Mouse (Mus musculus) cerebellum, postnatal 36 days (tissue): Measurements from ENCODE around the gene Tekt5.

ENCODE experiments used
- DNase-seq, 2 experiments: peaks; one replicate each; pipeline ENCODE4 v3.0.0; 2021 to 2022; ENCODE audit warnings: mixed read lengths in 2 of 2

Tekt5 gene

DNA sequence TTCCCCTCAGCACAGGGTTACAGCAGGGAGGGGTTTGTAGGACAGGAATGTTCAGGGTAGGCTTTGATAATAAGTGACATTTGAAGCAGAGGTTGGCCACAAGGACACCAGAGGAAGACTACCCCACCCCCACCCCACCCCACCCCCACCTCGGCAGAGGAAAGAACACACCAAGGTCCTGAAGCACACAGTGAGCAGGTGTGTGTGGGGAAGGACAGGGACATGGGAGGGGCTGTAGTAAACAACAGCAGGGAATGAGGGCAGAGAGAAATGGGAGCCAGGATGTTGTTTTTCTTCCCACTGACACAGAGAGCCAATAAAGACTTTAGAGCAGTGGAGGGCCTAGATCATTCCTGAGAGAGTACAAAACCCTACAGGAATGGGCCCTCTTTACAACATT lies 18.0 kb downstream of the Tekt5 start:
- DNase-seq, result no peak

DNA sequence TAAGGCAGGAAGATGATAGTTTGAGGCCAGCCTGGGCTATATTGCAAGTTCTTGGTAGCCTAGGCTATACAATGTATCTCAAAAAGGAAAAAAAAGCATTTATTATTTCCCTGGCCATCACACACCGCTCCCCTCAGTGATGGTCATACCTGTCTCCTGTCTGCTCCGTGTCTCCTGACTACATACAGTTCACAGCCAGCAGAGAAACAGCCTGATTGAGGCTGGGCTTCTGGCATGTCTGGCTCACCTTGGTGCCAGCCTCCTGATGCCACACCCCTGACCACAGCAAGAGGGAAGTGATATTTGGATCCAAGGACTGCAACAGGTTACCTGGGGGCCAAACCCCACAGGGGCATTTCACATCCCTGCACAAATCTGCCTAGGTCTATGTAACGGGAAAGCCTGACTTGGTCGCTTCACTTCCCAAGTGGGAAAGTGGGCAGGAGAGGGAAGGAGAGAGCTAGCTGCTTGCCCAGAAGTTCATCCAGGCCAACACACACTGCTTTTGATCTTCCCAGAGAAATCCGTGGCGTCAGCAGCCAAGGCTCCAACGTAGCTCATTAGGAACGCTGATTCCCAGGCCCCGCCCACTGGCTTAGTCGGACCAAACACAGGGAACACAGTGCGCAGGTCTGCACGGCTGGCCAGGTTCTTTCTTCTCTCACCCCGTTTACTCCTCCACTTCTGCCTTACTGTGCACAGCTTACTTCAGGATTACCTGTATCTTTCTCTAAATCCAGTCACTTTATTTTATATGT lies 20.9 kb downstream of the Tekt5 start:
- peak; percentile 18 to 23 for DNase-seq

DNA sequence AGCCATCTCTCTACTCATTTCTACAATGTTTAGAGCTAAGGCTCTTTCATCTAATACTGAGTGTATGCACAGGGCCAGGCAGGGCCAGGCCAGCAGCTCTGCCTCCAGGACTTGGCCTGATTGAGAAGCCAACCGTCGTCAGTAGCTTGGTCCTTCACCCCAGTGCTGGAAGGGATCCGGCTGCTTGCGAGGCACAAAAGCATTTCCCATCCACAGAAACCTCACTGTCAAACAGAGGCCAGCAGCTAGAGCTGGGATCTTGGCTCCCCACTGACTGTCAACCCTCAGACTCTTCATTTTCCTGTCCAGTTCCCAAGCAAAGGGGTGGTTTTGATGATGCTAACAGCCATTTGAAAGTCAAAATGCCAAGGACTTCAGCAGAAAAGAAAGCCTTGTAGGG lies 22.9 kb downstream of the Tekt5 start:
- DNase-seq, result no peak

DNA sequence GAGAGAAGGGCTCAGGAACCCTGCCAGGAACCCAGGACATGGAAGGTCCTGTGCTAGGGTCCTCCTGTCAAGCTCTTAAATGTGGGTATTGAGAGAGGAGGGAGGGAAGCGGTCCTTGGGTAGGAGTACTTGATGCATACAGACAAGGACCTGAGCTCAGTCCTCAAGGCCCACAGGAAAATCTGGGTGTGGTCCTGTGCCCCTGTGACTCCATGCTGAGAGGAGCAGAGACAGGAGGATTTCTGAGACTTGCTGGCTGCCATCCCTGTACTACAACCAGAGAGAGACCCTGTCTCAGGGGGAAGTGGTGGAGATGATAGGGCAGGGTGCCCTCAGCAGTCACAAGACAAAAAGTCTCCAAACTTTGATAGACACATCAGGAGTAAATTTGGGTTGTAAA lies 25.3 kb downstream of the Tekt5 start:
- no peak for DNase-seq

DNA sequence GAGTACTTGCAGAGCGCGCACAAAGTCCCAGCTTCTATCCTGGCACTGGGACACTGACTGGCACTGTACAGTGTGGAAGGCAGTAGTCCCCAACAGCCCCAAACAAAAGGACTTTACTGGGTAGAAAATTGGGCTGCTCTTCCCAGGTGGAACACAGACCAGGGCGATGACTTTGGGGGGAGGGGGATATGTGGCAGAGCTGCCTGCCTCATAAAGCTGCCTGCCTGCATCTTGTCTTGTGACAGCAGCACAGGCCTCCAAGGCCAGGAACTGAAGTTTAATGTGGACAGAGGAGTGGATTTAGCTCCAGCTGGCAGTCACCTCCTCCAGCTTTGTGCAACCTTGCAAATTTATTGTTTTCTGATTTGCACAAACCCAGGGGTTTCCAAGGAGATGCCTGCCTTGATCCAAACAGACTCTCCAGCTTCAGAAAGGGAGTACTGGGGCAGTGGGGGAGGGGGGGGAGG lies 25.8 kb downstream of the Tekt5 start:
- DNase-seq, result no peak

DNA sequence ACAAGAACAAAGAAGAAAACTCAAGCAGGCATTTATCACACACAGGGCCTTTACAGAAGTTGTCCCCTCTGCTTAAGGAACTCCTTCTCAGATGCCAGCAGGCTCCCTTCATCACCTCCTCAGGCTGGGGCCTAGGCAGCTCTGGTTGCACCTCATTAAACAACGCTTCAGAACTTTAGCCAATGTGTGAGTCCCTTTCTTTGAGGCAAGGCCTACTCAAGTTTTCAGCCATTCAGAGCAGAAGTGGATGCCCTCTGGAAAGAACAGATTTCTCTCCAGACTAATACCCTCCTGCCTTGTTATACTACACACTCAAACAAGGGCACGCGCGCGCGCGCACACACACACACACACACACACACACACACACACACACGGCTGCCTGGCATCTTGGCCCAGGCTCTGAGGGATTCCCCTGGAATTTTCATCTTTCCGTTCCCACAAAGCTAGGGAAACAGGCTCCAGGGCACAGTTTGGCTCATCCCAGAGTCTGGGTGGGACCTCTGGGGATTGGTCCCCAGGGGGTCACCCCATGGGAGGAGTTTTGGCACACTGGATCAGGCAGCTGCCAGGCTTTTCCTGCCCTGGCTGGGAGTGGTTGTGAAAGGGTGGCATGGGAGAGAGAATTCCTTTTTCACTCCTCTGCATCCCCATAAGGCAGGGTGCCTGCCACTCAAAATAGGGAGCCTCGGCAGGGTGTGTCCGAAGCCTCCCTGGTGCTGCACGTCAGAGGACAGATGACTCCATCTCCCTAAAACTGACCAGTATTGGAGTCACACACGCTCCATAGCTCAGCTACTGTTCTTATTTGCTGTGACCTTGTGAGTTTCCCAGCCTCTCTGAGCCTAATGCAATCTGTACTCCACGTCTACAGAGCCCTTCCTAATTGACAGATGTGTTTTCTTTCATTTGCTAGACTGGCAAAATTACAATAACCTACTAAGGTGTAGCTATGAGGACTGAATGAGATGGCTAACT lies 28.8 kb downstream of the Tekt5 start:
- no peak for DNase-seq

DNA sequence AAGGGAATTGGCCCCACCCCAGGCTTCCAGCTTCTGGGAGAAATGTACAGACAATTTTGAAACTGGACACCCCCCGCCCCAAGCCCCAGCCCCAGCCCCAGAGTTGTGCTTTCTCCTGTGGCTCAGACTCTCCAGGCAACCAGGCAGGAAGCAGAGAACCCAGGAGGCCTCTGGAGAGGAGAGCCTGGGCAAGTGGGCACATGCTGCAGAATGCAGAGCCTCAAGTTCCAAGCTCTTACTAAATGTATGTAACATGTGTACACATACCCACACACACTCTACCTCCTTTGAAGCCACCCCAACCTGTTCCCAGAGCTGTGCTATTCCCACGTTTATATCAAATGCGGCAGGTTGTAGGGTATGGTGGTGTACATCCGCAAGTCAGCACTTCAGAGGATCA lies 29.5 kb downstream of the Tekt5 start:
- DNase-seq, result no peak

DNA sequence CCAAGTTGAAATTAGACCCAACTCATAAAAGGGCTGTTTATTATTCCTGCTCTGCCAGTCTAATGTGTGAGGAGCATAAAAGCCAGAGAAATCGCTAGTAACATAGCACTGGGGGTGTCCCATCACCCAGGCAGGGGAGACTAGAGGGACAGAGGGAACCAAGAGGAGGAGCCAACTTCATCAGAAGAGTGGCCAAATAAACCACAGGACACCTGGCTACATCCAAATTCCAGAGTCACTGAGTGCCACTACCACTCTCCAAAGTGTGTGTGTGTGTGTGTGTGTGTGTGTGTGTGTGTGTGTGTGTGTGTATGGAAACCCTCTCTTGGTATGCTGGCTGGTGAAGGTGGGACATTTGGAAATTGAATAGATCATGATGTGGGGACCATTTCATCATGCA lies 32.2 kb downstream of the Tekt5 start:
- no peak for DNase-seq

DNA sequence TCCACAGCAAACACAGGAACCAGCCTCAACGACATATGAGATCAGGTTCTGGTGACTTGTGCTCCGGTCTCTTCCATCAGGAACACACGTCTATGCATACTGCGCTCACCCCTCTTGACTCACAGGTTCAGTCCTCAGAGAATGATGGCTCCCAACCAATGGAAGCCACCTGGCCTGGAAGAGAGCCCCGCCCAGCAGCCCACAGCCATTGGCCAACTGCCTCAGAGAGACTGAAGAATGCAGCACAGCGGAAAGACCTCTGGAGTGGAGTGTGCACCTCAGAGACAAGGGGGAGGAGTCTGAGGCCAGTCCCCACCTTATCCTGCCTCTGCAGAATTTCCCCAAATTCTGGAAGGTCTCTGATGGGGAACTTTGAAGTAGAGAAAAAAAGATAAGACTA lies 36.0 kb downstream of the Tekt5 start:
- no peak for DNase-seq

DNA sequence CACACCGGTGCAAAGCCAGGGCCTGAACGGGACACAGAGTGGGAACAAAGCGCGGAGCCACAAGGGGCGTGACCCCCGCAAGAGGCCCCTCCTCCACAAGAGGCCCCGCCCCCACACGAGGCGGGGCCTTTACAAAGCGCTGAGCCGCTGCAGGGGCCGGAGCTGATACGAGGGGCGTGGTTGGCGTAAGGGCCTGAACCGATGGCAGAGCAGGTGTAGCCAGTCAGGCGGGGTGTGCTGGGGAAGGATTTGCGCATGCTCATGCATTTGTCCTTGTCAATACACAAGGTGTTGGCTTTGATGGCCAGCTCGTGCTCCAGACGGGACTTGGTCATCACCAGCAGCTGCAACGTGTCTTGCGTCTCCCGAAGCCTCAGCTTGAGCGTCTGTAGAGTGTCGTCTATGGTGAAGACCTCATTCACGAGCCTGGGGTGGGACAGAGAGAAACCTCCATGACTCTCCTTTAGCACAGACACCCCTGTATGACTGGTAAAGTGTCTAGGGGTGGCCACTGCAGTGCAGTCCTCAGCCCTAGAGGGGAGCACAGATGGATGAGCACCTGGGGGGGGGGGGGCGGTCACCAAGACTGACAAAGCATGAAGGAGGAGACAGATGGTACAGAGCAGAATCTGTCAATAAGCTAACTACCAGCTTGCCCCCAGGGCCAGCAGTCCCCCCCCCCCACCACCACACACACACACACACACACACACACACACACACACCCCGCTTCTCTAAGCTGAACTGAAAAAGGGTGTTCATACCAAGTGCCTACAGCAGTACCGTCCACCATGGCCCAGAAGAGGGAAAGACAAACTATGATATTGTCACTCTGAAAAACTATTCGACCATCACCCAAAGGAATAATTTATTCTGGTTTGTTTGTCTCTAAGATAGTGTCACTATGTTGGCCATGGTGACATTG lies 37.0 kb downstream of the Tekt5 start:
- no peak for DNase-seq

DNA sequence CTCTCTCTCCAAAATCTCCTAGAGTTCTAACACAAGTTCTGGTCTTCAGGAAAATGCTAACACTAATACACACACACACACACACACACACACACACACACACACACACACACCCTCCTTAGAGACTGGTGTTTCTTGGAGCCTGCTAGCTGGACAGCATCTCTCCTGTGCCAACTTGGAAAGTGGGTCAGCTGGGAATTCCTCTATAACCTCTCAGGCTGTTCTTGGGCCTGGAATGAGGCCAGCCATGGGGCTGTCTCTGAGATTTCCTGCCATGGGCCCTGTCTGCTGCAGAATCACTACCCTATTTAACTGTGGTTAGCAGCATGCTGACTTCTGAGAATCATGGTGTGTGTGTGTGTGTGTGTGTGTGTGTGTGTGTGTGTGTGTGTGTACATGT lies 40.3 kb downstream of the Tekt5 start:
- peak; percentile 34 to 36 for DNase-seq

DNA sequence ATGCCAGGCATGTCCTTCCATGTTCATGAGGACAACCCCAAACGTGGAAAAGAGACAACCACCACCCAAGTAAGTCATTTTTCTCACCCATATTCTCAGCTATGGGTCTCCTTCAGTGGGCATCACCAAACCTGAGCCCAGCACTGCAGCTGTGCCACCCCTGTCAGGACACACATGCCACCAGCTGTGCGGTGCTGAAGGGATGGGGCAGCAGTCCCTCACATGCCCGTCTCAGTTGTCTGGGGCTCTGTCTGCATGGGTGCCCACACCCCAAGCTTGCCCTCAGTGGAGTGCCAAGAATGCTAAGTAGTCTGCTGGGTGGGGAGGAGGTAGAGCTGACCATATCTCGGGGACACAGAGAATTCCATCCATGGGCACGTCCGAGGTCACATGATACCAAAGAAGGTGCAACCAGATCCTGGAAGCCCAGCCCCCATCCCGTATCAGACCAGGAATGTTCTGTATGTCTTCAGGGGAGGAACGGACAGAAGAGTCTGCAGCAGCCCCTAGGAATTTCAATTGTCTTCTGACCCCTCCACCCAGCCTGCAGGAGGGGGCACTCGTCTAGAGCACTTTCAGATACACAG lies 44.1 kb downstream of the Tekt5 start:
- DNase-seq, result no peak

DNA sequence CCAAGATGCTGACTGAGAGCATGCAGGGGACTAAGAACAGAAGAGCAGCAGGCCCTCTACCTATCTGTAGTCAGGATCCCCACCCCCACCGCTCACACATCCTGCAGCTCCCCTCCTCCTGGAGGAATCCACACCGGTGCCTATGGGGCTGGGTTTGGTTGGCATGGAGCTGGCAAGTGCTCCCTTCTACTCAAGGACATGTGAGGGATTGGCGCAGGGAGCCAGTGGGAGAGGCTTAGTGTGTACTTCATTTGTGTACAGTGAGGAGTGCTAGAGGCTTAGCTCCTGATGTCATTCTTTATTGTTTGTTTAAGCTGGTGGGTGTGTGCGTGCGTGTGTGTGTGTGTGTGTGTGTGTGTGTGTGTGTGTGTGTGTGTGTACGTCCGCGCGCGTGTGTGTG lies 45.4 kb downstream of the Tekt5 start:
- no peak for DNase-seq

DNA sequence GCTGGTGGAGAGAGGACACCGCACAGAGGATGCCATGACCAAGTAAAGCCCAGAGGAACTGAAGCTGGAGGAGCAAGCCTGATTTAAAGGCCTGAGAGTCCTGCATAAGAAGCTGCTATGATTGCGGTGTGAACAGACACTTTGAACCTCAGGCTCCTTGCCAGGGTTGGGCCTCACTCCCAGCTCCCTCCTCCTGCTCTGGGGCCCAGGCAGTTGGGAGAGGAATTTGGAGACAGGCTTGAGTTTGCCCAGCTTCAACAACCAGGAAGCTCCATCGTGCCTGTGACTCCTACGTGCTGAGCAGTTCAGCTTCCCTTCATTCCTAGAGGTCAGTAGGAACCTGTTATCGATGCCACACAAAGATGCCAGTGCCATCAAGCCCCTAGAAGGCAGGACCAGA lies 45.9 kb downstream of the Tekt5 start:
- no peak for DNase-seq

DNA sequence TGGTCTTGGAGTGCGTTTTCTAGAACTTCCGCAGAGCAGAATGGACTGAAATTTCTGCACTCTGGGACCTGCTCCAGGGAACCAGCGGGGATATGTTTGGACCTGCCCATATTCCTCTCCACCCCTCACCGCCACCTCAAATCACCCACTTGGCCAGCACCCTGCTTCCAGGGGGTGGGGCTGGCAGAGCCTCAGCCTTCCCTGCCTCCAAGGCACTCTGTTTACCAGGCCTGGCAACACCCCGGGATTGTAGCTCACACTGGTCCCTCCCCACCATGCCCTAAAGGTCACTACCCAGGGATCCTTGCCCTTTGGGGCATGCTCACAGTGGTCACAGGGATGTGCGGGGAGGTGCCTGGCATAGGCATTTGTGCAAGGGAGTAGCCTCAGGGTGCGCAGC lies 47.7 kb downstream of the Tekt5 start:
- DNase-seq, result no peak

DNA sequence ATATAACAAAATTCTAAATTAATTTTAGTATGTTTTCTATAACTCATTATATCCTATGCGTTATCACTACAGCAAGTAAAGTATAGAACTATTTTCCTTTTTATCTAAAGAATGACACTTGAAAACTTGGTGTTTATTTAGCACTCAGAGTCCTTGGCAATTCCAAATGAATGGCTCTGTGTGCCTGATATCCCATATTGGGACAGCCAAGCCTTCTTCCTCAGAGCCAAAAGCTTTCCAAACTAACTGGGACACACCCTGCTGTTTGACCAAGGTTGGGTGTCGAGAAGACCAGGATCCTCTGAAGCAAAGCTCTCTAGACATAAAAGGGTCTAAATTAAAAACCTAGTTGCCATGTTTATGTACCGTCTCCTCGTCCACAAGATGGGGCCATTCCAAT lies 54.2 kb downstream of the Tekt5 start:
- no peak for DNase-seq

DNA sequence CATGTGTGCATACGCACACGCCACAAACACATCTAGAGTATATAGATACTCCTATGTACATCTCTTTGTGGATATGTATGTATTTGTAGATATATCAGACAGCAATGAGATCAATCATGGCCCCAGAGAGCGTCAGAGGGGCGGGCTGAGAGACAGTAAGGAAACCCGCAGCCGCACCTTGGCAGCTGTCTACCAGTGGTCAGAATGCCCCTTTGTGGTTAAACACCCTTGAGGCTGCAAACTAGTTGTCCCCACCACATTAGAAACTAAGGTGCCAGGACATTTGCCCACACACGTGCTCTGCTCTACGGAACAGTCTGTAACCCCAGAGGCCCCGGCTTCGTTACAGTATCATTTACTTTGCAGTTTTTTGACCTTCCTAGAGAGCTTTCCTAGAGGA lies 55.4 kb downstream of the Tekt5 start:
- no peak for DNase-seq

DNA sequence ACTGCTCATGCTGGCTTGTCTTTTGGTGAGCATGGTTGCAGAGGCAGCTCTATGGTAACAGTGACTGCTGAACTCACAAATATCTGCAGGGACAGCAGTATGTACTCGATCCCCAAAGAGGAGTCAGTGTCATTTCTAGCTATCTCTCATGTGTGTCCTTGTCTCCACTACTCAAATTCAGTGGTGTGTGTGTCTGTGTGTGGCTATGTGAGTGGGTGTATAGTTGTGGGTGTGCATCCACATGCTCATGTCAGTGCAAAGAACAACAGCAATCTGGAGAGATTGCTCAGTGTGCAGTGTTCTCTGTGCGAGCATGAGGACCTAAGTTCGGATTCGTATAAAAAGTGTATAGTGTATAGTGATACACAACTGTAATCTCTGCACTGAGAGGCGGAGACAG lies 56.7 kb downstream of the Tekt5 start:
- no peak for DNase-seq

DNA sequence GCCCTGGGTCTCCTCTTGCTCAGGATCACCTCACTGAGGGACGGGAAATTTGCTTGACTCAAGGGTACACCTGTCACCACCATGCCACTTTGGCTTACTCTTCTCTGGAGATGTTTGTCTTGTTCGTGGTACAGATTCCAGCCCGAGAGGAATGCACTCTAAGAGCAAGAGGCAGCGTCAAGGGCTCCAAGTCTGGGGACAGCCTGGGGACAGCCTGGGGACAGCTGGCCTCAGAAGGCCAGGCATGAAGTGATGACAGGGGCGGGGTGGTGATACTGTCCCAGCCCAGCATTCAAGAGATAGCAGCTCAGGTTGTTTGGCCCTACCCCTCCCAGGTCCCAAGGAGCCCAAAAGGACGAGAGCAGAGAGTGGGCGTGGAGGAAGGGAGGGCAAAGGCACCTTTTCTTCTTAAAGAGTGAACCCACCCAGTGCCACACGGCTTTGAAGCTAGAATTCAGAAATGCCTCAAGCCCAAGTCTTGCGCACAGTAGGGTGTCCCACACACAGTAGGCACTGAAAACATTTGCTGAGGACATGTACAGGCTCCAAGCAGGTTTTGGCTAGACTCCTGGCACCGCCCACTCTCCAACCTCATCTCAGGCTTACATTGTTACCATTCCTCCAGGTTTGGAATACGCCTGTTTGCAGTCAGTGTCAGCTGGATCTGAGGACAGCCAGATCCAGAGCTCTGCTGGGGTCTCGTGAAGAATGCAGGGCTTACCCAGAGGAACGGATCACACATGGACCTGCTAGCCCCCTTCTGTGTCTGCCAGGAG lies 57.7 kb downstream of the Tekt5 start:
- no peak for DNase-seq

DNA sequence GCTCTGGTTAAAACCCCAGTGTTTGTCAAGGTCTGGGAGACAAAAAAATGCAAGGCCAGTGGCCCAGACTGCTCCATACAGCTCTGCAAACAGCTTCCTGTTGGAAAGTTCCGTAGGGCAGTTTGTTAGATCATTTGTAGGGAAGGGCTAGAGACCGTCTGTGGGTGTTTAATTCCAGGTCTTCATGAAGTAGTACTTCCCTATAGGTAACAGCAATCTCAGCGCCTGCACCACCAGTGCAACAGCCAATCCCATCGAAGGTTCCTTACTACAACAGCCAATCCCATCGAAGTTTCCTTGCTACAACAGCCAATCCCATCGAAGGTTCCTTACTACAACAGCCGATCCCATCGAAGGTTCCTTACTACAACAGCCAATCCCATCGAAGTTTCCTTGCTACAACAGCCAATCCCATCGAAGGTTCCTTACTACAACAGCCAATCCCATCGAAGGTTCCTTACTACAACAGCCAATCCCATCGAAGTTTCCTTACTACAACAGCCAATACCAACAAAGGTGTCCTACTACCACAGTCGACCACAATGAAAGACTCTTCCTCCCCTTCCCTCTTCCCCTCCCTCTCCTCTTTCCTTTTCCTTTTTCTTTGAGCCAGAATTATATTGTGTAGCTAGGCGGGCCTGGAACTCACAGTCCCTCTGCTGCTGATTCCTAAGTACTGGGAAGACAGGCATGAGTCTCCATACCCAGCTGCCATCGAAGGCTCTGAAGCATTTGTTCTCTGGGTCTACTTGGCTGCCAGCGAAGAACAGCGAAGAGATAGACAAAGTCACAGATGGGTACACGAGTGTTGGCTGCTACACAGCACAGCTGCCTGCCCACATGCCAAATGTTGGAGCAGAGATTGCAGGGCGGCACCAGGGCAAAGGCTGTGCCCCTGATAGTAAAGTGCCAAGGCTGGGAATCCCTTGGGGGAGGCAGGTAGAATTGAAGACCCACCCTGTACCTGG lies 58.6 kb downstream of the Tekt5 start:
- DNase-seq, result no peak
